Mouse (Mus musculus) midbrain, embryonic 12.5 days (tissue): ENCODE measurements around the gene Gm10282. TPM values are rescaled to one million over a fixed set of nuclear protein-coding genes. Genes with fewer than 3 reads are reported as not detected.
A peak's percentile ranks its signal among the peaks of the same experiment; 100 is the strongest.

ENCODE experiments used
- ATAC-seq: fragments of 200-750 bp; cut with Nextera tagmentation; 2 replicates; pipeline ENCODE4 v1.8.0; 2017; ENCODE audit warnings: low read depth, moderate TSS enrichment, moderate library complexity; ENCODE audit not compliant: low FRiP score
- H3K27ac ChIP-seq: fragments of 300-500 bp; sonication (generic); replicated peaks from 2 replicates; pipeline ENCODE4 v1.5.1; 2016; ENCODE audit warnings: mild to moderate bottlenecking
- H3K27me3 ChIP-seq: fragments of 300-500 bp; sonication (generic); 2 replicates; pipeline ENCODE4 v1.6.1; 2016; ENCODE audit warnings: mild to moderate bottlenecking
- H3K36me3 ChIP-seq: fragments of 300-500 bp; sonication (generic); 2 replicates; pipeline ENCODE4 v1.6.1; 2016
- H3K4me1 ChIP-seq: fragments of 300-500 bp; sonication (generic); 2 replicates; pipeline ENCODE4 v1.6.1; 2016
- H3K4me2 ChIP-seq: fragments of 300-500 bp; sonication (generic); replicated peaks from 2 replicates; pipeline ENCODE4 v1.6.1; 2016; ENCODE audit warnings: mild to moderate bottlenecking, moderate library complexity
- H3K4me3 ChIP-seq: fragments of 300-500 bp; sonication (generic); 2 replicates; pipeline ENCODE4 v1.5.1; 2016; ENCODE audit warnings: mild to moderate bottlenecking
- H3K9ac ChIP-seq: fragments of 300-500 bp; sonication (generic); replicated peaks from 2 replicates; pipeline ENCODE4 v1.6.1; 2016; ENCODE audit warnings: mild to moderate bottlenecking, moderate library complexity
- H3K9me3 ChIP-seq: fragments of 300-500 bp; sonication (generic); 2 replicates; pipeline ENCODE4 v1.6.1; 2016; ENCODE audit warnings: mild to moderate bottlenecking
- WGBS: fragments of 180-500 bp; shearing (Covaris S2); methylation state at CpG from one replicate; pipeline ENCODE4 v1.1.7; 2016; 5-methylcytosine and 5-hydroxymethylcytosine counted together
- polyA plus RNA-seq: library from polyadenylated mRNA; unstranded; fragments of >200 nt; fragmentation: Nextera tagmentation; extraction: Ambion mirVana; gene quantifications from 2 replicates; pipeline ENCODE4 v1.2.1, GENCODE M21; 2016

The Gm10282 gene
- polyA plus RNA-seq, 1 experiment from 2014 or later = 25.7 TPM

DNA sequence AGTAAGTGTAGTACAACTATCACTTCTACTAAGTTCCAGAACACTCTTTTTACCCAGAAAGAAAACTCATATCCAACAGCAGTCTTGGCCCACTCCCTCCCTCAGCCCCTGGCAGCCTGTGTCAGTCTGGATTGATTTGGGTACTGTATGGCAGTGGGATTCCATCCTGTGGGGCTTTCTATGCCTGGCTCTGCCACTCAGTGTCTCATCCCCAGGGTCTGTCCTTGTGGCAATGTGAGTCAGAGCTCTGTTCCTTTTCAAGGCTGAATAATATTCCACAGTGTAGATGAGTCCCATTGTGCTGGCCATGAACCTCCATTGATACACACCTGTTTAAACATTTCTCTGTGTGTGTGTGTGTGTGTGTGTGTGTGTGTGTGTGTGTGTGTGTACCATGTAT lies 38.4 kb downstream of the Gm10282 start:
- no peak for ATAC-seq
- Histone ChIP-seq H3K9me3 (no peaks in the 10 kb centered on the region), H3K9ac (no peak overlapping the region), H3K36me3 (no peaks in the 10 kb centered on the region), H3K4me1 (no peaks in the 10 kb centered on the region), H3K27me3 (no peaks in the 10 kb centered on the region; the same call in 1 of the 2 replicates), H3K27ac (no peak overlapping the region), H3K4me2 (no peak overlapping the region), H3K4me3 (no peak overlapping the region)

DNA sequence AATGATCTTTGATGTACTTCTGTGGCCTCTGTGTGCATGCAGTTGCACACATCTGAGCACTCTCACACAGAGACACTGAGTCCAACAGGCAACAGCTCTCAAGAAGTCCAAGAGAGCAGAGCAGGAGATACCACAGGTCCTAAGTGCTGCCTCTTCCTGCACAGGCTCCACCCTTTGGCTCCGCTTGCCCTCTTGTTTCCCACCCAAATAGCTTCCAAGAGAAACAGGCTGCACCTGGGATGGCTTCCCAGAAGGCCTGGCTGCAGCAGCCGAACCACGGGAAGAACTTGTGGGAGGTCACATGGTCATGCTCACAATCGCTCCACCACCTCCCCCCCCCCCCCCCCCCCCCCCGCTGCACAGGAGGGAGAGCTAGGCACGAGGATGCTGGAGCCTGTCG lies 39.7 kb downstream of the Gm10282 start:
- Histone ChIP-seq H3K9ac (no peak overlapping the region), H3K27me3 (no peaks in the 10 kb centered on the region; the same call in 1 of the 2 replicates), H3K4me3 (no peak overlapping the region), H3K27ac (no peak overlapping the region), H3K4me1 (no peaks in the 10 kb centered on the region), H3K36me3 (no peaks in the 10 kb centered on the region), H3K9me3 (no peaks in the 10 kb centered on the region), H3K4me2 (no peak overlapping the region)
- WGBS = 72% methylated on average over 6 of the region's 7 CpGs
- ATAC-seq = no peak

DNA sequence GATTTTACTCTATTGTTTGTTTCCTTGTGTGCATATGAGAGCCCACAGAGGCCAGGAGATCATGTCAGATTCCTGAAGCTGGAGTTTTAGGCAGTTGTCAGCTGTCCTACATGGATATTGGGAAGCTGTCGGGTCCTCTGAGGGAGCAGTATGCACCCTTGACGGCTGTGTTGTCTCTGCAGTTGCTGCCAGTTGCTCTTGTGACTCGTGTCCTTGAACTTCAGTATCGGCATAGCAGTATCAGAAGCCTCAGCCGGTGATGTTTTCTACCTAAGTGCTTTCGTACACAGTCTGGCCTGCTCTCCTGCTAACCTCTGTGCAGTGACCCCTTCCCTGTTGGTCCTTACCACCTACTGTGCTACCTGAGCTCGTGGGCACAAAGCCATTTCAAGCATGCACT lies 41.6 kb downstream of the Gm10282 start:
- H3K36me3 ChIP-seq = no peaks in the 10 kb centered on the region
- no peaks in the 10 kb centered on the region for H3K4me1 ChIP-seq
- WGBS = 73% methylated on average over 7 of the region's 7 CpGs
- no peak overlapping the region for H3K4me2 ChIP-seq
- no peak overlapping the region for H3K4me3 ChIP-seq
- H3K9me3 ChIP-seq = no peaks in the 10 kb centered on the region
- no peaks in the 10 kb centered on the region; the same call in 1 of the 2 replicates for H3K27me3 ChIP-seq
- no peak for ATAC-seq
- H3K9ac ChIP-seq = no peak overlapping the region
- no peak overlapping the region for H3K27ac ChIP-seq

DNA sequence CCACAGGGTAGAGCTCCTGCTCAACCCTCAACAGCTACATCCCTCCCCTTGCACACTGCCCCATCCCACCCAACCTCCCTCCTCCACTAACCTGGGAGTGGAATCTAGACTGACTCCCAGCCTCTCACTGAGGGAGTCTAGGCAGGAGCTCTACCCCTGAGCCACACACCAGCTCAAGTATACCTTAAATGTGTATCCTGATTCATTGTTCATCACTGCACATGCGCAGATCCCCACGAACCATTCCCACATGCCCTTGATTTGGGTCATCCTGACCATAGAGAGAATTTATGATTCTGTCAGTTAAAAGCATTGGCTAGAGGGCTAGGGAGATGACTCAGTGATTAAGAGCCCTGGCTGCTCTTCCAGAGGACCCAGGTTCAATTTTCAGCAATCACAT lies 42.3 kb downstream of the Gm10282 start:
- Histone ChIP-seq H3K4me2 (no peak overlapping the region), H3K27ac (no peak overlapping the region), H3K9ac (no peak overlapping the region), H3K36me3 (no peaks in the 10 kb centered on the region), H3K27me3 (no peaks in the 10 kb centered on the region; the same call in 1 of the 2 replicates), H3K9me3 (no peaks in the 10 kb centered on the region), H3K4me1 (no peaks in the 10 kb centered on the region), H3K4me3 (no peak overlapping the region)
- 90% methylated on average over 2 of the region's 2 CpGs for WGBS
- ATAC-seq = no peak

DNA sequence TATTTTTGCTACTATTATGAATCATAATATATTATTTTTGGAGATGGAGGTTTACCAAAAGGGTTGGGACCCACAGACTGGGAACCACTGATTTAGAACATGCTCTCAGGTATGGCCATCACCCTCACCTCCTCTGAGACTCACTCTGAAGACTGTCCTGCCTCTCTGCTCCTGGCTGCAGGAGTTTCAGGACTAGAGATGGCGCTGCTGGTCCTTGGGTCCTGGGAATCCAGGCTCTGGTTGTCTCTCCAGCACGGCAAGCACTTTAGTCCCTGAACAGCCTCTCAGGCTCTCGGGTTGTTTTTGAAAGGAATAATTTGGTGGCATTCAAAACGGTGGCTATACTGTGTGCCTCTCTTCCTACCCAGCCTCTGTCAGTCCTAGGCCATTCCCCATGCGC lies 43.2 kb downstream of the Gm10282 start:
- H3K27ac ChIP-seq = no peak overlapping the region
- WGBS = 49% methylated on average over 5 of the region's 5 CpGs
- no peak overlapping the region for H3K9ac ChIP-seq
- H3K4me2 ChIP-seq = no peak overlapping the region
- no peaks in the 10 kb centered on the region for H3K36me3 ChIP-seq
- no peaks in the 10 kb centered on the region; the same call in 1 of the 2 replicates for H3K27me3 ChIP-seq
- H3K9me3 ChIP-seq = no peaks in the 10 kb centered on the region
- H3K4me3 ChIP-seq = no peak overlapping the region
- no peak for ATAC-seq
- H3K4me1 ChIP-seq = no peaks in the 10 kb centered on the region

DNA sequence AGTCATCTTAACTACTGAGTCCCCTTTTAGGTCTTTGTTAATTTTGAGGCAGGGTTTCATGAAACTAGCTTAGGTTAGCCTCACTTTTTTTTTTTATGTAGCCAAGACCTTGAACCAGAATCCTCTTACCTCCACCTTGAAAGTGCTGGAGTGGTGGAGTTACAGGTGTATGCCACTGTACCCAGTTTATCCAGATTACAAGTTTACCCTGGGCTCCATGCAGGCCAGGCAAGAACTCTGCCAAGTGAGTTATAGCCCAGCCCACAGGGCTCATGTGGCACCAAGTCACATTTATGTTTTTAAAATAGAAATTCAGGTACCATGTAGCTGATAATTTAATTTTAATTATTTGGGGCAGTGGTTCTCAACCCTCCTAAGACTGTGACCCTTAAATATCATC lies 43.6 kb downstream of the Gm10282 start:
- ATAC-seq = no peak

DNA sequence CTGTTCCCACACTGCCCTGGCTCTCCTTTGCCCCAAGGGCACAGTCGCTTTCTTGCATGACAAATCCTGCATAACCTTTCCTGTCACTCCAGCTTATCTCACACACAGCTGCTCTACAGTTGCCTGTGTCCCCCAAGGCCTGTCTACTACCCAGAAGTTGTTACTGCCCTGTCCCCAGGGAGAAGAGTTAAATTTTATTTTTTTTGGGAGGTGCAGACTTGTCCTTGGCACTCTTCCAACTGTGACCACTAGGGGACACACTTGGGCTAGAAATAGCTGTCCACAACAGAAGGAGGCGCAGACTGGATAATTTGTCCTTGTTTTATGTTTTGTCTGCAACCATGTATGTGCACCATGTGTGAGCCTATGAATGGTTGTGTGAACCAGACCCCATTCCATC lies 44.0 kb downstream of the Gm10282 start:
- Histone ChIP-seq H3K27me3 (no peaks in the 10 kb centered on the region; the same call in 1 of the 2 replicates), H3K27ac (no peak overlapping the region), H3K9me3 (no peaks in the 10 kb centered on the region), H3K4me3 (no peak overlapping the region), H3K4me2 (no peak overlapping the region), H3K4me1 (no peaks in the 10 kb centered on the region), H3K36me3 (0 out of 2 replicates have a peak, but pooled peaks cover under 1% of the 10 kb centered on the region), H3K9ac (no peak overlapping the region)
- 35% methylated on average over 2 of the region's 2 CpGs for WGBS
- ATAC-seq = peak; percentile 47; the same call in 1 of the 2 replicates

More for the DNA sequence above, 43.6 kb downstream of the Gm10282 start:
- H3K36me3 ChIP-seq = no peaks in the 10 kb centered on the region
- H3K4me2 ChIP-seq = no peak overlapping the region
- no peaks in the 10 kb centered on the region; the same call in 1 of the 2 replicates for H3K27me3 ChIP-seq
- no peak overlapping the region for H3K27ac ChIP-seq
- H3K9ac ChIP-seq = no peak overlapping the region
- no peaks in the 10 kb centered on the region for H3K9me3 ChIP-seq
- H3K4me1 ChIP-seq = no peaks in the 10 kb centered on the region
- H3K4me3 ChIP-seq = no peak overlapping the region

DNA sequence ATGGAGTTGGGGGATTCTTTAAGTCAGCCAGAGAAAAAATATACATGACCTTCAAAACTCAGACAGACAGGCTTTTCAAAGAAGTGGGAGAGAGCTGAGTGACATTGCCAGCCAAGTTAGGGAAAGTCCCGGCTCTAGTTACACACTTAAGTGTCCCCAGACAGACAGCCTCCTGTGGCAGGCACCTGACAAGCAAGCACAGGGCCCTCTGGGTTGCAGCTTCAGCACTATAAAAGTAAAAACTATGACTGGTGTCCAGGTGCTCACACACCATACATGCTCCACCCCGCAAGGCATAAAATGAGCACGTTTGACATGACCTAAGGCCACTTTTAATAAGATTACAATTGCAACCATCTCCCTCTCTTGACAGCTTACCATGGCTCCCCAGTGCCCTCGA lies 44.5 kb downstream of the Gm10282 start:
- no peaks in the 10 kb centered on the region; the same call in 1 of the 2 replicates for H3K27me3 ChIP-seq
- peaks cover 5% of the 10 kb centered on the region for H3K36me3 ChIP-seq
- no peak overlapping the region for H3K27ac ChIP-seq
- no peaks in the 10 kb centered on the region for H3K9me3 ChIP-seq
- H3K4me2 ChIP-seq = no peak overlapping the region
- H3K9ac ChIP-seq = no peak overlapping the region
- H3K4me1 ChIP-seq = no peaks in the 10 kb centered on the region
- 66% methylated on average over 4 of the region's 4 CpGs for WGBS
- no peak overlapping the region for H3K4me3 ChIP-seq
- 0 out of 2 replicates have a peak, but pooled peaks have one; percentile 18 for ATAC-seq

DNA sequence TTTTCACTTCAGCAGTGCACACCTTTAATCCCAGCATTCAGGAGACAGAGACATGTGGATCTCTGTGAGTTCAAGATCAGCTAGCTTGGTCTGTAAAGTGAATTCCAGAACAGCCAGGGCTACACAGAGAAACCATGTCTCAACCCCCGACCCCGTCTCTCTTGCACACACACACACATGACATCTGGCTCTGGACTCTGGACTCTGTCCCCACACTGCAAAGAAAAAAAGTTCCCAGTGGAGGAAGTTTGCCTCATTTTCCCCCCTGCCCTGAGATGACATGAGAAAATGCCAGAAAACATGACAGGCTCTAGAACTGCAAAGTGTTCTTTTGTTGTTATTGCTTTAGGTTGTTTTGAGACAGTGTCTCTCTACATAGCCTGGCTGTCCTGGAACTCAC lies 45.2 kb downstream of the Gm10282 start:
- no peak for ATAC-seq
- Histone ChIP-seq H3K9me3 (no peaks in the 10 kb centered on the region), H3K9ac (no peak overlapping the region), H3K4me3 (no peak overlapping the region), H3K36me3 (peaks cover 12% of the 10 kb centered on the region), H3K27ac (no peak overlapping the region), H3K4me1 (no peaks in the 10 kb centered on the region), H3K27me3 (no peaks in the 10 kb centered on the region; the same call in 1 of the 2 replicates), H3K4me2 (no peak overlapping the region)
- WGBS = 82% methylated on average over 2 of the region's 2 CpGs

DNA sequence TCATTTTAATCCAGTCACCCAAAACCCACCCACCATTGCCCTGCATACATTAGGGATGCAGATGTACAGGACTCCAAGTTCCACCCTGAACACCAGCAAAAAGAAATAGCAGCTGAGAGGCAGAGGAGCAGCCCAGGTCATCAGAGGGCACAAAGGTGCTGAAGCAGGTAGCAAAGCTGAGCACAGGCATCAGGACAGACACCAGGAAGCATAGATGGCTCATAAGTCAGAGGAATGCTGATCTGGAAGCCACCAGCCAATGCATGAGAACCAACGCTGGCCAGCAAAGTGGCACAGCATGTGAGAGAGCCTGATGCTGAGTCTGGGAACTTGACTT lies 47.2 kb downstream of the Gm10282 start:
- no peak overlapping the region for H3K9ac ChIP-seq
- no peak overlapping the region for H3K4me3 ChIP-seq
- 75% methylated on average over 1 of the region's 1 CpGs for WGBS
- no peak for ATAC-seq
- no peak overlapping the region for H3K27ac ChIP-seq
- no peaks in the 10 kb centered on the region for H3K4me1 ChIP-seq
- H3K4me2 ChIP-seq = no peak overlapping the region
- no peaks in the 10 kb centered on the region; the same call in 1 of the 2 replicates for H3K27me3 ChIP-seq
- no peaks in the 10 kb centered on the region for H3K9me3 ChIP-seq
- H3K36me3 ChIP-seq = peaks cover 30% of the 10 kb centered on the region

DNA sequence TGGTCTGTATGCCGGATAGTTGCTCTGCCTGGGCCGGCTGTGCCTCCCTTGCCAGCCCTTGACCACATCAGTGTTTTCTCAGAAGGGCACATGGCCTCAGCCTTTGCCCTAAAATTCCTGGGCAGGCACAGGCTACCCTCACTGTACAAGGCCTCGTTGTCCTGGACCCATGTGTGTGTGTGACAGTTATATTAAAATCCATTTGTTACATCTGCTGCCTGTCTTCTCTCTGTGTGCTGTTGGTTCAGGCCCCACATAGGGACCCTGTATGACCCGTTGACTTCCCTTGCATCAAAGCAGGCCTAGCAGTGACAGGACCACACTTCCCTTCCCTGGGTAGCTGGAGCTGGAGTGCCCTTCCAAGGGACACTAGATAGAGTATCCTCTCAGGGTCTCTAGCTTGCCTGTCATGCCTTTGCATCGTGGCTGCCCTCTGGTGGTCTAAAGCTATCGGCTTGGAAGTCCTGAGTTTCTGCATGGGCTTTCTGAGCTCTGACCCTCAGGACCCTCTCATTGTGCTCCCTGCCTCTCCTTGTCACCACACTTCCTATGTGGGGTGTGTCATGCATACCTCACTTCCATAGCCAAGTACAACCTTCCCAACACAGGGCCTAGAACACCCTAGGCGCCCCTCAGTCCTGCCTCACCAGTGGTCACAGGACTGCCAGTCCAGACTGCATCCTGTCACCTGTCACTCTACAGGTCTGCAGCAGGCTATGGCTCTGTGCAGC lies 47.7 kb downstream of the Gm10282 start:
- H3K9me3 ChIP-seq = no peaks in the 10 kb centered on the region
- H3K4me1 ChIP-seq = no peaks in the 10 kb centered on the region
- 57% methylated on average over 7 of the region's 7 CpGs for WGBS
- H3K4me2 ChIP-seq = no peak overlapping the region
- no peak overlapping the region for H3K9ac ChIP-seq
- no peak overlapping the region for H3K4me3 ChIP-seq
- ATAC-seq = peak; percentile 41; the same call in 1 of the 2 replicates
- H3K36me3 ChIP-seq = peaks cover 36% of the 10 kb centered on the region
- no peaks in the 10 kb centered on the region; the same call in 1 of the 2 replicates for H3K27me3 ChIP-seq
- H3K27ac ChIP-seq = no peak overlapping the region
